8 mouse cellular contexts compared by ENCODE assay signal in the genomic region with DNA sequence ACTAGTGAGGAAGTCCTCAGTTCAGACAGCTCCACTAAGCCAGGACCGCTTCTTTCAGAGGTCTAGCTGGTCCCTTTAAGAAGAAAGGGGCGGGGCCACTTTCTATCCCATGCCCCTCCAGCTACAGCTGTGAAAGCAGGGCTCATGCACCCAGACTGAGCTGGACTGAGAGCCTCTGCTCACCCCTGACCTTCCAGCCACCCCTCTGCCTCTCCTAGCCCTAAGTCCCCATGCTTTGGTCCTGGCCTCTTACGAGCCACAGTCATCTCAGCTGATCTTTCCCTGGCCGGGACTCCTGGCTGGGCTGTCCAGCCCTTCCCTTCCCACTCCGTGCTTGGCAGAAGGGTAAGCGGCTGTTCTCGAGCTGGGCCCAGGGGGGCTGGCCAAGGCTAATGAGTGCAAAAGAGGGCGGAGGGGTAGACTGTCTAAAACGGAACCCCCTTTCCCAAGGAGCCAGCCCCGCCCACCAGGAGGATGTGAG. TPM values are rescaled to one million over a fixed set of nuclear protein-coding genes. Genes with fewer than 3 reads are reported as not detected.
A peak's percentile ranks its signal among the peaks of the same experiment; 100 is the strongest.
DNase-seq lines count a peak whose midpoint lies in the region; ATAC-seq lines count a peak whose summit lies in the region.

No protein-coding gene starts in this region.

- H3K36me3 ChIP-seq in kidney, embryonic 16.5 days (ENCODE audit: insufficient read depth, low read length): no peaks in the 10 kb centered on the region
- no peaks in the 10 kb centered on the region for H3K36me3 ChIP-seq in hindbrain, embryonic 16.5 days (ENCODE audit: control insufficient read depth, insufficient read depth, low read length)
- H3K36me3 ChIP-seq in midbrain, embryonic 14.5 days (ENCODE audit: control insufficient read depth, insufficient read depth, low read length): no peaks in the 10 kb centered on the region

- H3K4me2 ChIP-seq in kidney, embryonic 16.5 days (replicated peaks; ENCODE audit: low read depth, low read length): peak overlapping the region; percentile 42
- H3K4me2 ChIP-seq in hindbrain, embryonic 16.5 days (ENCODE audit: low read length): peak overlapping the region; percentile 42
- H3K4me2 ChIP-seq in midbrain, embryonic 14.5 days (ENCODE audit: low read length): peak overlapping the region; percentile 43

- no peaks in the 10 kb centered on the region for H3K27me3 ChIP-seq in kidney, embryonic 16.5 days (ENCODE audit: insufficient read depth, low read length)
- no peaks in the 10 kb centered on the region; the same call in 1 of the 2 replicates for H3K27me3 ChIP-seq in hindbrain, embryonic 16.5 days (replicated peaks; ENCODE audit: control insufficient read depth, insufficient read depth, low read length)
- no peaks in the 10 kb centered on the region for H3K27me3 ChIP-seq in midbrain, embryonic 14.5 days (ENCODE audit: control insufficient read depth, insufficient read depth, low read length)

- 0 out of 2 replicates have a peak, but pooled peaks cover 3% of the 10 kb centered on the region for H3K4me1 ChIP-seq in kidney, embryonic 16.5 days (ENCODE audit: insufficient read depth, low read length)
- peaks cover 6% of the 10 kb centered on the region for H3K4me1 ChIP-seq in hindbrain, embryonic 16.5 days (ENCODE audit: control insufficient read depth, insufficient read depth, low read depth, low read length)
- H3K4me1 ChIP-seq in midbrain, embryonic 14.5 days (ENCODE audit: control insufficient read depth, insufficient read depth, low read length): peaks cover 11% of the 10 kb centered on the region; the same call in 1 of the 2 replicates

- no peaks in the 10 kb centered on the region for H3K9me3 ChIP-seq in kidney, embryonic 16.5 days (ENCODE audit: low read length)
- no peaks in the 10 kb centered on the region for H3K9me3 ChIP-seq in hindbrain, embryonic 16.5 days (ENCODE audit: control insufficient read depth, low read length)
- no peaks in the 10 kb centered on the region for H3K9me3 ChIP-seq in midbrain, embryonic 14.5 days (ENCODE audit: control insufficient read depth, low read length)

- no peak overlapping the region for H3K9ac ChIP-seq in kidney, embryonic 16.5 days (replicated peaks; ENCODE audit: low read length)
- no peak overlapping the region for H3K9ac ChIP-seq in hindbrain, embryonic 16.5 days (ENCODE audit: low read depth, low read length)
- H3K9ac ChIP-seq in midbrain, embryonic 14.5 days (replicated peaks; ENCODE audit: low read length): no peak overlapping the region

- peak overlapping the region; percentile 20 for H3K4me3 ChIP-seq in kidney, embryonic 16.5 days (ENCODE audit: low read length)
- peak overlapping the region; percentile 20 for H3K4me3 ChIP-seq in hindbrain, embryonic 16.5 days (ENCODE audit: low read length)
- peak overlapping the region; percentile 17; the same call in 1 of the 2 replicates for H3K4me3 ChIP-seq in midbrain, embryonic 14.5 days (replicated peaks; ENCODE audit: low read depth, low read length)

- ATAC-seq in kidney, embryonic 16.5 days (ENCODE audit: low FRiP score, low TSS enrichment): peak; percentile 56
- ATAC-seq in hindbrain, embryonic 16.5 days: peak; percentile 53
- ATAC-seq in midbrain, embryonic 14.5 days (ENCODE audit: low FRiP score, low TSS enrichment): peak; percentile 55; the same call in 1 of the 2 replicates

- 20% methylated on average over 10 of the region's 10 CpGs for WGBS in kidney, embryonic 16.5 days
- WGBS in hindbrain, embryonic 16.5 days: 31% methylated on average over 10 of the region's 10 CpGs
- WGBS in midbrain, embryonic 14.5 days: 22% methylated on average over 10 of the region's 10 CpGs

- no peak for DNase-seq in kidney, adult 11 months
- peak; percentile 80 for DNase-seq in gastrocnemius, postnatal 25 days
- DNase-seq in midbrain, embryonic 14.5 days: no peak
- DNase-seq in spleen, adult 12 weeks (ENCODE audit: low spot score): no peak
- no peak for DNase-seq in ovary, postnatal 14 days (ENCODE audit: low spot score)
- no peak for DNase-seq in cerebellum, adult 11 months

- H3K27ac ChIP-seq in kidney, embryonic 16.5 days (ENCODE audit: low read length): no peak overlapping the region
- H3K27ac ChIP-seq in hindbrain, embryonic 16.5 days (ENCODE audit: low read depth, low read length): no peak overlapping the region
- H3K27ac ChIP-seq in midbrain, embryonic 14.5 days (replicated peaks; ENCODE audit: low read depth, low read length): no peak overlapping the region

RNA-seq across cellular contexts. Expression of a gene that starts 47.1 kb away (rescaled TPM):
- polyA plus RNA-seq in kidney, embryonic 16.5 days (2015; fragmentation: Nextera tagmentation; extraction: Ambion mirVana): 1.7 and 2.1 TPM in 2 replicates
- 1 to 10 TPM; 1.8 to 2.0 TPM for total RNA-seq in gastrocnemius, postnatal 25 days (2021)
- 7.2 and 9.0 TPM in 2 replicates for polyA plus RNA-seq in hindbrain, embryonic 16.5 days (2015; fragmentation: Nextera tagmentation; extraction: Ambion mirVana)
- 4.7 and 5.5 TPM in 2 replicates for polyA plus RNA-seq in midbrain, embryonic 14.5 days (2014; fragmentation: Nextera tagmentation; extraction: Ambion mirVana)
